Mouse (Mus musculus): Measurements from ENCODE around the gene Tmc1. TPM values are rescaled to one million over a fixed set of nuclear protein-coding genes. Genes with fewer than 3 reads are reported as not detected.

Gene Tmc1
- polyA plus RNA-seq, 1 experiment, result not detected

DNA sequence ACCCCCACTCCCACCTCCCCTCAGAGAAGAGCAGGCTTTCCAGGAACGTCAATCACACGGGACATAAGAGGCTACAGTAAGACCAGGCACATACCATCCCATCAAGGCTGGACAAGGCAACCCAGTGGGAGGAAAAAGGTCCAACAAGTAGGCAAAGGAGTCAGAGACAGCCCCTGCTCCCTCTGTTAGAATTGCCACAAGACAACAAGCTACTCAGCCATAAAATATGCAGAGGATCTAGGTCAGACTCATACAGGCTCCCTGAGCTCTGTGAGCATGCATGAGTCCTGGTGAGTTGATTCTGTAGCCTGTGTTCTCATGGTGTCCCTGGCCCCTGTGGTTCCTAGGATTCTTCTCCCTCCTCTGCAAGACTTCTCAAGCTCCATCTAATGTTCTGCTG lies 178.3 kb downstream of the Tmc1 start:
- Histone ChIP-seq H3K4me3 (ENCODE audit: insufficient read depth, poor library complexity, severe bottlenecking) (no peak overlapping the region), H3K27me3 (ENCODE audit: control insufficient read depth, insufficient read depth, insufficient read length) (no peaks in the 10 kb centered on the region), H3K79me3 (ENCODE audit: low read depth) (no peaks in the 10 kb centered on the region), H3ac (ENCODE audit: control insufficient read depth, insufficient read length, low read depth) (no peak overlapping the region), H3K36me3 (ENCODE audit: control insufficient read depth, insufficient read depth) (no peaks in the 10 kb centered on the region), H3K79me2 (ENCODE audit: control insufficient read depth, insufficient read depth) (no peaks in the 10 kb centered on the region)
- TF ChIP-seq MAX (IDR thresholded peaks at IDR 0.05) (no peak), FOSL1 (IDR thresholded peaks at IDR 0.05; ENCODE audit: insufficient read depth, low read length, poor library complexity, severe bottlenecking) (no peak), USF1 (IDR thresholded peaks at IDR 0.05; ENCODE audit: low read depth) (no peak), CEBPB (IDR thresholded peaks at IDR 0.05; ENCODE audit: low read depth) (no peak), MYOG (IDR thresholded peaks at IDR 0.05; ENCODE audit: control insufficient read depth, extremely low read depth, insufficient read length) (no peak), CTCF (IDR thresholded peaks at IDR 0.05; ENCODE audit: control insufficient read depth, insufficient read depth, insufficient read length) (no peak), MYOD1 (IDR thresholded peaks at IDR 0.05; ENCODE audit: control insufficient read depth, insufficient read length, low read depth) (no peak)

DNA sequence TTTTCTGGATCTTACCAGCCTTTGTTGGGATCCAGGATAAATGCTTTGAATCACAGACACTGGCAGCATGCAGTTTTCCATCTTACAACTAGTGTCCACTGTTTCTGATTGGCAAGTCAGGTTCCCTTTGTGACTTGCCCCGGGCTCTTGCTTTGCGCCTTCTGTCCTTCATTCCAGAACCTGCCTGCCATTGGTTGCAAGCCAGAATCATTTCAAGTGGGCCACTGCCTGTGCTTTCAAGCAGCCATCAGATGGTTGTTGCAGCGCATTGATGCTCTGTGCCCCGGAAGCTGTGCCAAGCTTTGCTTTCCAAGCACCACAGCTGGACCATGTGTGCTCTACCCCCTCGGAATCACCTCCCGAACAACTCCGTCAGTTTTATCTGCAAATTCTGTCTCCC lies 180.1 kb downstream of the Tmc1 start:
- no peaks in the 10 kb centered on the region for H3K27me3 ChIP-seq (ENCODE audit: control insufficient read depth, insufficient read depth, insufficient read length)
- TF ChIP-seq FOSL1 (IDR thresholded peaks at IDR 0.05; ENCODE audit: insufficient read depth, low read length, poor library complexity, severe bottlenecking) (no peak), CEBPB (IDR thresholded peaks at IDR 0.05; ENCODE audit: low read depth) (no peak), USF1 (IDR thresholded peaks at IDR 0.05; ENCODE audit: low read depth) (no peak), CTCF (IDR thresholded peaks at IDR 0.05; ENCODE audit: control insufficient read depth, insufficient read depth, insufficient read length) (no peak), MAX (IDR thresholded peaks at IDR 0.05) (no peak), MYOG (IDR thresholded peaks at IDR 0.05; ENCODE audit: control insufficient read depth, extremely low read depth, insufficient read length) (no peak), MYOD1 (IDR thresholded peaks at IDR 0.05; ENCODE audit: control insufficient read depth, insufficient read length, low read depth) (no peak)
- no peak overlapping the region for H3ac ChIP-seq (ENCODE audit: control insufficient read depth, insufficient read length, low read depth)
- no peaks in the 10 kb centered on the region for H3K36me3 ChIP-seq (ENCODE audit: control insufficient read depth, insufficient read depth)
- H3K4me3 ChIP-seq (ENCODE audit: insufficient read depth, poor library complexity, severe bottlenecking), result no peak overlapping the region
- H3K79me2 ChIP-seq (ENCODE audit: control insufficient read depth, insufficient read depth), result no peaks in the 10 kb centered on the region
- H3K79me3 ChIP-seq (ENCODE audit: low read depth), result no peaks in the 10 kb centered on the region

DNA sequence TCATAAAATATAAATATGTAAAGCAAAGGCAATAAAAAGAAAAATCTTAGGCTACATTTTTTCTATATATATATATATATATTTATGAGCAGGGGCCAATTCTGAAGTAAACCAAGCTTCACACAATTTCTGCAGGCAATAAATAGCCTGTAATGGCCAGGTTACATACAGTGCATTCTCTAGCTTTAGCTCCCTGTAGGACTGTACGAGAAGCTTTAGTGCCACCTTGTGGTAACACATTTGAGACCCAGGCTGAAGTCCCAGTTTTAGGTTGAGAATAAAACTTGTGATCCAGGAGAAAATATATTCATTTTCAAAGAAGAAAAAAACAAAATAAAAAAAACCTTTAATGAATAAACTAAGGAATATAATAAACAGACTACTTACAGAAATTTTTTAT lies 189.8 kb downstream of the Tmc1 start:
- Histone ChIP-seq H3K79me3 (ENCODE audit: low read depth) (no peaks in the 10 kb centered on the region), H3K4me3 (ENCODE audit: insufficient read depth, poor library complexity, severe bottlenecking) (no peak overlapping the region), H3ac (ENCODE audit: control insufficient read depth, insufficient read length, low read depth) (no peak overlapping the region), H3K27me3 (ENCODE audit: control insufficient read depth, insufficient read depth, insufficient read length) (no peaks in the 10 kb centered on the region), H3K36me3 (ENCODE audit: control insufficient read depth, insufficient read depth) (no peaks in the 10 kb centered on the region), H3K79me2 (ENCODE audit: control insufficient read depth, insufficient read depth) (no peaks in the 10 kb centered on the region)
- TF ChIP-seq MYOG (IDR thresholded peaks at IDR 0.05; ENCODE audit: control insufficient read depth, extremely low read depth, insufficient read length), result no peak
- no peak for TF ChIP-seq FOSL1 (IDR thresholded peaks at IDR 0.05; ENCODE audit: insufficient read depth, low read length, poor library complexity, severe bottlenecking)
- peak; percentile 7 for TF ChIP-seq CTCF (IDR thresholded peaks at IDR 0.05; ENCODE audit: control insufficient read depth, insufficient read depth, insufficient read length)
- no peak for TF ChIP-seq MAX (IDR thresholded peaks at IDR 0.05)
- TF ChIP-seq USF1 (IDR thresholded peaks at IDR 0.05; ENCODE audit: low read depth), result no peak

DNA sequence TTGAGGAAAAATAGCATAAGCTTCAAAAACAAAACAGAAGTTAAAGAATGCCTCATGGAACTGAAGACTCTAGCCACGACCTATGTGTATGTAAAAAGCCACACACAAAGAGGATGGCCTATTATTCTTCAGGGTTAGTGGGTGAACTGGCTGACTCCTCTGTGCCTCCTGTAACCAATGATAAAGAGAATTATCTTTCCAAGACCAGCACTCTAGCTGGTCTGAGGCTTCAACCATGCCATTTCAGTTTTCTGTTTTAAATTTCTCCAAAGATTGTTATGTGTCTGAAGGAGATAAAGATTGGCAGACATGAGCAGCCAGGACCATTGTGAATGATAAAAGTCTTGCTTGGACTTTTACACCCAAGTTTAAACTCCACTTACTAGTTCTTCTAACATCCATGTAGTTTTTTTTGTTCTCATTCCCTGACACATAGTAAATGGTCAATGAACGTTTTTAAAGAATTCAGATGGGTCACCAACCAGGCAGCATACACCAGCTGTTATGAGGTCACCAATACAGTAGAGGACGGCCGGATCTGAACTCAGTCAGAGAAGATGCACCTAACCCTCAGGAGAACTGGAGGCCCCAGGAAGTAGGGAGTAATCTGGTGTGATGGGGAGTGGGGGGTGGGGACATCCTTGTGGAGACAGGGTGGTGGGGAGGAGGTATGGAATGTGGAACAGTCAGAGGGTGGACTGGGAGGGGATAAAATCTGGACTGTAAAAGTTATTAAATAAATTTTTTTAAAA lies 192.2 kb downstream of the Tmc1 start:
- H3K27me3 ChIP-seq (ENCODE audit: control insufficient read depth, insufficient read depth, insufficient read length), result no peaks in the 10 kb centered on the region
- H3K79me3 ChIP-seq (ENCODE audit: low read depth), result no peaks in the 10 kb centered on the region
- H3K36me3 ChIP-seq (ENCODE audit: control insufficient read depth, insufficient read depth), result no peaks in the 10 kb centered on the region
- H3K4me3 ChIP-seq (ENCODE audit: insufficient read depth, poor library complexity, severe bottlenecking), result no peak overlapping the region
- no peaks in the 10 kb centered on the region for H3K79me2 ChIP-seq (ENCODE audit: control insufficient read depth, insufficient read depth)
- no peak overlapping the region for H3ac ChIP-seq (ENCODE audit: control insufficient read depth, insufficient read length, low read depth)
- no peak for TF ChIP-seq MYOD1 (IDR thresholded peaks at IDR 0.05; ENCODE audit: control insufficient read depth, insufficient read length, low read depth)
- TF ChIP-seq MYOG (IDR thresholded peaks at IDR 0.05; ENCODE audit: control insufficient read depth, extremely low read depth, insufficient read length), result no peak
- TF ChIP-seq FOSL1 (IDR thresholded peaks at IDR 0.05; ENCODE audit: insufficient read depth, low read length, poor library complexity, severe bottlenecking), result no peak

DNA sequence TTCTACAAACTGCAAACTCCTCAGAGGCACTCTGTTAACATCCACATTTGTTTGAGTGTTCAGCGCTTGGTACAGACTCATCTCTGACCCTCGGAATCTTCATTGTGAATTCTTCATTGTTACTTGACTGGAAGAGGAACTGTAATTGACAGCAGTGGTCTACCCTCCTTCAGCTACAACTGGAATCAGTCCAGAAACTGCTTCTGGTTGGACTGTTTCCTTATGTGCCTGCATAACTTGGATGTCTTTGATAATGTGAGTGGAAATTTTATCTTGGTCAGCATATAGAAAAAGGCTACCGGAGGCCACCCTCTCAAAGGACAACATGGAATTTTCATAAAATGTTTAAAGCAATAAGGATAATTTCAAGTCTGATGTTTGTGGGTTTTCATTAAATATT lies 192.9 kb downstream of the Tmc1 start:
- no peak overlapping the region for H3ac ChIP-seq (ENCODE audit: control insufficient read depth, insufficient read length, low read depth)
- no peaks in the 10 kb centered on the region for H3K79me3 ChIP-seq (ENCODE audit: low read depth)
- H3K79me2 ChIP-seq (ENCODE audit: control insufficient read depth, insufficient read depth), result no peaks in the 10 kb centered on the region
- no peaks in the 10 kb centered on the region for H3K36me3 ChIP-seq (ENCODE audit: control insufficient read depth, insufficient read depth)
- H3K4me3 ChIP-seq (ENCODE audit: insufficient read depth, poor library complexity, severe bottlenecking), result no peak overlapping the region
- TF ChIP-seq MYOG (IDR thresholded peaks at IDR 0.05; ENCODE audit: control insufficient read depth, extremely low read depth, insufficient read length) (no peak), FOSL1 (IDR thresholded peaks at IDR 0.05; ENCODE audit: insufficient read depth, low read length, poor library complexity, severe bottlenecking) (no peak), CTCF (IDR thresholded peaks at IDR 0.05; ENCODE audit: control insufficient read depth, insufficient read depth, insufficient read length) (no peak), MAX (IDR thresholded peaks at IDR 0.05) (no peak), MYOD1 (IDR thresholded peaks at IDR 0.05; ENCODE audit: control insufficient read depth, insufficient read length, low read depth) (no peak), USF1 (IDR thresholded peaks at IDR 0.05; ENCODE audit: low read depth) (no peak), CEBPB (IDR thresholded peaks at IDR 0.05; ENCODE audit: low read depth) (no peak)
- no peaks in the 10 kb centered on the region for H3K27me3 ChIP-seq (ENCODE audit: control insufficient read depth, insufficient read depth, insufficient read length)

DNA sequence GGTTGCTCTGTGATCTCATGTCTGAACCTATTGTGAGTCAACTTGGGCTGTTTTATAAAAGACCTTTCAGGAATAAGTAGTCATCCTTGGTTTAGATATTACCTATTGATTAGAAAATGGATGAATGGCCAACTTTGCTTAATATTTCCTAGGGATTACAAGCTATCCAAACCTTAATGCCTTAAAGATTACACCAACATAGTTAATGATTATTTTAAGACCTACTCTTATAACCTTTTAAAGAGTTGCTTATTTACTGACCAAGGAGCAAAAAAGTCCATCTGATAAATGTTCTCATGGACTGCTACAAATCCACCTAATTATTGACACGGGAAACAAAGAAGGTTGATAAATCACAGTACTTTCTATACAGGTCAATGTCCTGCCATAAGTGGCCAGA lies 209.4 kb downstream of the Tmc1 start:
- Histone ChIP-seq H3K79me2 (ENCODE audit: control insufficient read depth, insufficient read depth) (no peaks in the 10 kb centered on the region), H3ac (ENCODE audit: control insufficient read depth, insufficient read length, low read depth) (no peak overlapping the region), H3K27me3 (ENCODE audit: control insufficient read depth, insufficient read depth, insufficient read length) (no peaks in the 10 kb centered on the region), H3K36me3 (ENCODE audit: control insufficient read depth, insufficient read depth) (no peaks in the 10 kb centered on the region), H3K79me3 (ENCODE audit: low read depth) (no peaks in the 10 kb centered on the region), H3K4me3 (ENCODE audit: insufficient read depth, poor library complexity, severe bottlenecking) (no peak overlapping the region)
- TF ChIP-seq USF1 (IDR thresholded peaks at IDR 0.05; ENCODE audit: low read depth) (no peak), MYOD1 (IDR thresholded peaks at IDR 0.05; ENCODE audit: control insufficient read depth, insufficient read length, low read depth) (no peak), CTCF (IDR thresholded peaks at IDR 0.05; ENCODE audit: control insufficient read depth, insufficient read depth, insufficient read length) (no peak)

Other genes with a start within 250 kb of the Tmc1 start
- not detected for gene Aldh1a7, start 226.6 kb downstream of the Tmc1 start, polyA plus RNA-seq (2012; fragmentation: generic; extraction: Trizol)